Mouse (Mus musculus) midbrain, embryonic 16.5 days (tissue): Measurements from ENCODE around the gene Gm17622. TPM values are rescaled to one million over a fixed set of nuclear protein-coding genes. Genes with fewer than 3 reads are reported as not detected.

ENCODE experiments used
- ATAC-seq: fragments of 200-750 bp; cut with Nextera tagmentation; 2 replicates; pipeline ENCODE4 v1.8.0; 2017; ENCODE audit warnings: moderate TSS enrichment
- H3K27ac ChIP-seq: fragments of 300-500 bp; sonication (generic); 2 replicates; pipeline ENCODE4 v1.5.1; 2014; ENCODE audit warnings: mild to moderate bottlenecking, low read length, mixed read lengths
- H3K27me3 ChIP-seq: fragments of 300-500 bp; sonication (generic); 2 replicates; pipeline ENCODE4 v1.6.1; 2014; ENCODE audit warnings: low read depth, low read length, mixed read lengths; ENCODE audit not compliant: control insufficient read depth, insufficient read depth
- H3K36me3 ChIP-seq: fragments of 300-500 bp; sonication (generic); 2 replicates; pipeline ENCODE4 v1.6.1; 2014; ENCODE audit warnings: mild to moderate bottlenecking, low read length, moderate library complexity, mixed read lengths; ENCODE audit not compliant: control insufficient read depth, insufficient read depth
- H3K4me1 ChIP-seq: fragments of 300-500 bp; sonication (generic); 2 replicates; pipeline ENCODE4 v1.6.1; 2014; ENCODE audit warnings: mild to moderate bottlenecking, low read length, mixed read lengths; ENCODE audit not compliant: control insufficient read depth, insufficient read depth
- H3K4me2 ChIP-seq: fragments of 300-500 bp; sonication (generic); 2 replicates; pipeline ENCODE4 v1.6.1; 2014; ENCODE audit warnings: mild to moderate bottlenecking, low read length, mixed read lengths
- H3K4me3 ChIP-seq: fragments of 300-500 bp; sonication (generic); 2 replicates; pipeline ENCODE4 v1.5.1; 2014; ENCODE audit warnings: low read depth, mild to moderate bottlenecking, low read length, moderate library complexity, mixed read lengths
- H3K9ac ChIP-seq: fragments of 300-500 bp; sonication (generic); 2 replicates; pipeline ENCODE4 v1.6.1; 2014; ENCODE audit warnings: low read depth, low read length, mixed read lengths
- H3K9me3 ChIP-seq: fragments of 300-500 bp; sonication (generic); replicated peaks from 2 replicates; pipeline ENCODE4 v1.6.1; 2014; ENCODE audit warnings: mild to moderate bottlenecking, low read length, mixed read lengths; ENCODE audit not compliant: control insufficient read depth, poor library complexity, severe bottlenecking
- WGBS: fragments of 180-500 bp; shearing (Covaris S2); extraction: QIAGEN DNeasy Blood & Tissue Kit; methylation state at CpG from one replicate; pipeline ENCODE4 v1.1.7; 2014; 5-methylcytosine and 5-hydroxymethylcytosine counted together
- polyA plus RNA-seq: library from polyadenylated mRNA; unstranded; fragments of >200 nt; fragmentation: Nextera tagmentation; extraction: Ambion mirVana; gene quantifications from 2 replicates; pipeline ENCODE4 v1.2.1, GENCODE M21; 2015

Gm17622 gene
- polyA plus RNA-seq, 1 experiment from 2014 or later = not detected

DNA sequence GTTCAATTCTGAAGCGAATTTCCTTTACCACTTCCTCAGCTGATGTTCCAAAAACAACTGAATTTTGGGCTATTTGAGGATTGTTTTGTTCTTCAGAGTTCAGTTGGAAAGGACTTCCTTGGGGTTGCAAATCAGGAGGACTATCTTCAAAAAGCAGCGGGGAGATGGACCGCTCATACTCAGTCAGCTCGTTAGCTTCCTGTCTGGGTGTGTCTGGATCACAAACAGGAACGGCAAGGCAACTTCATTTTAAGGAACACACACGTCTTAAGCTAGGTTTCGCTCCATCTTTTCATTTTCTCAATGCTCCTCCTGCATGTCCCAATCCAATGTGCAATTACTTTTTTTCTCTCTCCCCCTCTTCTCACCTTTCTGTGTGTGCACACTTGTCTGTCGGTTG is 6.1 kb downstream of the Gm17622 start:
- H3K27ac ChIP-seq = no peak overlapping the region
- no peak overlapping the region for H3K9ac ChIP-seq
- no peak for ATAC-seq
- no peaks in the 10 kb centered on the region for H3K27me3 ChIP-seq
- no peaks in the 10 kb centered on the region for H3K4me1 ChIP-seq
- no peaks in the 10 kb centered on the region for H3K9me3 ChIP-seq
- H3K4me3 ChIP-seq = no peak overlapping the region
- WGBS = 88% methylated on average over 8 of the region's 8 CpGs
- H3K4me2 ChIP-seq = no peak overlapping the region
- H3K36me3 ChIP-seq = no peaks in the 10 kb centered on the region; the same call in 1 of the 2 replicates

GRCm38 (mm10) chr13:96499891-96500290 is 9.4 kb downstream of the Gm17622 start:
- no peaks in the 10 kb centered on the region for H3K4me1 ChIP-seq
- no peak for ATAC-seq
- WGBS = 71% methylated on average over 2 of the region's 2 CpGs

GRCm38 (mm10) chr13:96505661-96506060 is 15.1 kb downstream of the Gm17622 start:
- no peaks in the 10 kb centered on the region for H3K4me1 ChIP-seq
- H3K9me3 ChIP-seq = no peaks in the 10 kb centered on the region
- no peak overlapping the region for H3K4me3 ChIP-seq
- no peaks in the 10 kb centered on the region for H3K27me3 ChIP-seq
- no peak for ATAC-seq
- 87% methylated on average over 4 of the region's 4 CpGs for WGBS
- H3K4me2 ChIP-seq = no peak overlapping the region
- no peak overlapping the region for H3K27ac ChIP-seq
- H3K9ac ChIP-seq = no peak overlapping the region
- H3K36me3 ChIP-seq = no peaks in the 10 kb centered on the region; the same call in 1 of the 2 replicates

More at GRCm38 (mm10) chr13:96499891-96500290, 9.4 kb downstream of the Gm17622 start:
- no peak overlapping the region for H3K27ac ChIP-seq
- H3K4me2 ChIP-seq = no peak overlapping the region
- H3K4me3 ChIP-seq = no peak overlapping the region
- no peak overlapping the region for H3K9ac ChIP-seq
- H3K9me3 ChIP-seq = no peaks in the 10 kb centered on the region
- no peaks in the 10 kb centered on the region for H3K27me3 ChIP-seq
- H3K36me3 ChIP-seq = no peaks in the 10 kb centered on the region; the same call in 1 of the 2 replicates

DNA sequence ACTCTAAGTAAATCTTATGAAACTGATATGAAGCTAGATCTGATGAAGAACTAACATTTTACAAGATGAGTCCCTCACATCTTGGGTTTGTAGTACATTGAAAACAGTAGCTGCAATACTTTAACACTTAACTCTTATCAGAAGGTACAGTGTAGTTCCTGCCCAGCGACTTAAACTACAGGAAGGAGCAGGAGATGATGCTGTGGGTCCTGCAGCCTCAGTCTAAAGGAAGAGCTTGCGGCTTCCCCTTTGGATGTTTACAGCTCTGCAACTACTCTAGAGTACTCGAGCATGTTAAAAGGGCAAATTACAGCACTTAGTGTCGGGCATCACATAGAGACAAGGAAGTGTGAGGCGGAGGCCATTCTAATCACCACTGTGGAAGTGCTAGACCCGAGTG is 15.8 kb downstream of the Gm17622 start:
- no peaks in the 10 kb centered on the region for H3K9me3 ChIP-seq
- H3K27me3 ChIP-seq = no peaks in the 10 kb centered on the region
- H3K36me3 ChIP-seq = no peaks in the 10 kb centered on the region
- ATAC-seq = no peak
- no peak overlapping the region for H3K4me3 ChIP-seq
- no peak overlapping the region for H3K27ac ChIP-seq
- H3K4me2 ChIP-seq = no peak overlapping the region
- H3K4me1 ChIP-seq = no peaks in the 10 kb centered on the region
- 85% methylated on average over 6 of the region's 6 CpGs for WGBS
- H3K9ac ChIP-seq = no peak overlapping the region

DNA sequence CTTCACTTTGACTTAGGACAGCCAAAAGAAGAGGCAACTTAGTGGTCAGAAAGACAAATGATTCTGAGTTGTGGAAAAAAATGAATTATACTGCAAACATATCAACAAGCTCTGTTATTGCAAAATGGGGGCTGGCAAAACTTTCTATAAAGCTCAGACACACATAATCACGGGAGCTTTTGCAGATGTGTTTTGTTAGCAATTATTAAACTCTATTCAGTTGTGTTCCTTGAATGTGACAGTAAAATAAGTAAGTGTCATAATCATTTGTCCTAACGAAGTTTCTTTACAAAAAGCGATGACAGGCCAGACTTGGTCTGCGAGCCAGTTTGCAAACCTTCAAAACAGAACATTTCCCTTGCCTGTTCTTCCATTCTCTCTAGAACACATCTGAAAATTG is 17.0 kb downstream of the Gm17622 start:
- H3K9me3 ChIP-seq = no peaks in the 10 kb centered on the region
- H3K36me3 ChIP-seq = no peaks in the 10 kb centered on the region
- no peak overlapping the region for H3K9ac ChIP-seq
- H3K27me3 ChIP-seq = no peaks in the 10 kb centered on the region
- WGBS = 96% methylated on average over 4 of the region's 4 CpGs
- H3K27ac ChIP-seq = no peak overlapping the region
- H3K4me2 ChIP-seq = no peak overlapping the region
- no peak overlapping the region for H3K4me3 ChIP-seq
- ATAC-seq = no peak
- no peaks in the 10 kb centered on the region for H3K4me1 ChIP-seq

DNA sequence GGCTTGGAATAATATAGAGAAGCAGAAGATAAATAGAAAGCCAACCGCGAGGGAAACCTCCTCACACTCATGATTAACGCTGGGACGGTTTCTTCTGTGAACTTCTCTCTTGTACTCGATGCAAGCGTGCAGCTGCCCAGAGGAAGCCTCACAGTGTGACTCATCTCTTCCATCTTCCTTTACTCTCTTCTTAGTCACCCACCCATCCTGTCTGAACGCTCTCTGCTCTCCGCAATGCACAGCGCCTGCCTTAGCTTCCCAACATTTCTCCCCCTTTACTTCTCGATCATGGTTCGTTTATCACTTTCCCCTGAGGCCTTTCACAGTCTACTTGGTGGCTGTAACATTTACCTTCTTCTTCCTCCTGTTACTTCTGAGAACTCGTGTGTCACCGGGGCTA is 20.1 kb downstream of the Gm17622 start:
- no peaks in the 10 kb centered on the region for H3K4me1 ChIP-seq
- H3K9me3 ChIP-seq = no peaks in the 10 kb centered on the region
- H3K27me3 ChIP-seq = no peaks in the 10 kb centered on the region
- H3K4me2 ChIP-seq = no peak overlapping the region
- 86% methylated on average over 13 of the region's 13 CpGs for WGBS
- no peak overlapping the region for H3K9ac ChIP-seq
- H3K36me3 ChIP-seq = no peaks in the 10 kb centered on the region
- H3K4me3 ChIP-seq = no peak overlapping the region
- no peak for ATAC-seq
- no peak overlapping the region for H3K27ac ChIP-seq

DNA sequence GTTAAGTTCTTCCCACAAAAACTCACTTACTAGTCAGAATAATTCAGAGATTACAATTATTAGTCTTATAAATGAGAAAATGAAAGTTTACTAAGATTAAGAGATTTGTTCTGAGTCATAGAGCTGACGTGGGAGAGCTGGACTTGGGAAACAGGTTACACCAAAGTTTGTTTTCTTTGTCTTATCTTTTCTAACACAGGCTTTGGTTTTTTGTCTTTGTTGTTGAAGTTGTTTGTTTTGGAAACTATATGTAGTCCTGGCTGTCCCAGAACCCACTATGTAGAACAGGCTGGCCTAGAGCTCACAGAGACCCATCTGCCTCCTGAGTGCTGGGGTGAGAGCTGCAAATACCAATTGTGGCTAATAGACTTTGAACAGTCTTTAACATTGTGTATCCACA is 20.7 kb downstream of the Gm17622 start:
- no peaks in the 10 kb centered on the region for H3K9me3 ChIP-seq
- no peak overlapping the region for H3K4me3 ChIP-seq
- H3K9ac ChIP-seq = no peak overlapping the region
- H3K4me1 ChIP-seq = no peaks in the 10 kb centered on the region
- no peaks in the 10 kb centered on the region for H3K27me3 ChIP-seq
- no peak overlapping the region for H3K27ac ChIP-seq
- no peak overlapping the region for H3K4me2 ChIP-seq
- no peaks in the 10 kb centered on the region for H3K36me3 ChIP-seq
- 82% methylated on average over 1 of the region's 1 CpGs for WGBS
- ATAC-seq = no peak

GRCm38 (mm10) chr13:96511893-96512292 is 21.4 kb downstream of the Gm17622 start:
- Histone ChIP-seq H3K9ac (no peak overlapping the region), H3K9me3 (no peaks in the 10 kb centered on the region), H3K27ac (no peak overlapping the region), H3K4me3 (no peak overlapping the region), H3K4me2 (no peak overlapping the region), H3K36me3 (no peaks in the 10 kb centered on the region), H3K27me3 (no peaks in the 10 kb centered on the region), H3K4me1 (no peaks in the 10 kb centered on the region)
- WGBS = 83% methylated on average over 5 of the region's 5 CpGs
- ATAC-seq = no peak

DNA sequence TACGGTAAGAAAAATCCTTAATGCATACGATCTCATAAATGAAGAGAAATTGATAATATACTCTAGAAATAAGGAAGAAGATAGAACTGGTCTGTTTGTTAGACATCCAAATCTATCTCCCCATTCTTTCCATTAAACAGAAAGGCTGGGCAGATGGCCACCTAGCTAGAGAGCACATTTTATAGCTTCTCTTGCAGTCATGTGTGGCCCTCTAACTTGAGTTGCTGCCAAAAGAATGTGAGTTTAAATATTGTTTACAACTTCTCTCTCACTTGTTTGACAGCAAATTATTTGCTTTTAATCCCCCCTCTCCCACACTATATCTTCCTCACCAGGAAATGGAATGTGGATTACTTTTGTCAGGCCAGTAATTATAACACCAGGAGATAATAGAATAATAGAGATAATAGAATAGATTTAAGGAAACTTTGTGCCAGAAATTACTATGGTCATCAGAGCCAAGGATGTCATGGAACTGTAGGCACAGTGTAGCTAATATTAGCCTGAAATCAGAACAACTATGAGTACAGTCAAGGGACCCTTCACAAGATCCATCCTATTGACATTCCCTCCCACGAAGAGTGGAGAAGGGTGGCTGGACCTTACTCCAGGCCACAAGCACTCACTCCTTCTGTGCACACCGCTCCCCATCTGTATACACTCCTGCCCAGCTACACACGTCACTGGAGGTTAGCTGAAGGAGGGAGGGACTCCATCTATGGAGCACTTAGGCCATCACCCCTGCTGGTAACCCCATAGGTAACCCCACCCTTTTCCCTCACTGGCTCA is 23.8 kb downstream of the Gm17622 start:
- WGBS = 91% methylated on average over 5 of the region's 5 CpGs
- no peaks in the 10 kb centered on the region for H3K27me3 ChIP-seq
- no peak overlapping the region for H3K4me2 ChIP-seq
- no peak for ATAC-seq
- no peak overlapping the region for H3K9ac ChIP-seq
- no peak overlapping the region for H3K27ac ChIP-seq
- no peaks in the 10 kb centered on the region for H3K4me1 ChIP-seq
- H3K4me3 ChIP-seq = no peak overlapping the region
- H3K9me3 ChIP-seq = no peaks in the 10 kb centered on the region
- H3K36me3 ChIP-seq = no peaks in the 10 kb centered on the region
